Mouse (Mus musculus) ES-Bruce4 (cell line): Measurements from ENCODE around the gene Abca12. TPM values are rescaled to one million over a fixed set of nuclear protein-coding genes. Genes with fewer than 3 reads are reported as not detected.

ENCODE experiments used
- H3K27ac ChIP-seq: 2 replicates; pipeline ENCODE4 v1.5.1; 2012; ENCODE audit warnings: low read length, inconsistent platforms; ENCODE audit not compliant: insufficient read depth
- H3K27me3 ChIP-seq: 2 replicates; pipeline ENCODE4 v1.6.1; 2012; ENCODE audit warnings: mild to moderate bottlenecking, low read length, inconsistent platforms; ENCODE audit not compliant: control insufficient read depth, poor library complexity, insufficient read depth, severe bottlenecking
- H3K36me3 ChIP-seq: 2 replicates; pipeline ENCODE4 v1.6.1; 2012; ENCODE audit warnings: inconsistent platforms, mild to moderate bottlenecking, low read length, moderate library complexity; ENCODE audit not compliant: control insufficient read depth, poor library complexity, insufficient read depth, severe bottlenecking
- H3K4me1 ChIP-seq: one replicate; pipeline ENCODE4 v1.8.1; 2011; ENCODE audit warnings: low read length; ENCODE audit not compliant: control insufficient read depth, insufficient read depth
- H3K4me3 ChIP-seq: 2 replicates; pipeline ENCODE4 v1.5.1; 2011; ENCODE audit warnings: low read depth, mild to moderate bottlenecking, low read length
- H3K9ac ChIP-seq: 2 replicates; pipeline ENCODE4 v1.6.1; 2012; ENCODE audit warnings: low read depth, mild to moderate bottlenecking, inconsistent platforms; ENCODE audit not compliant: poor library complexity, severe bottlenecking
- H3K9me3 ChIP-seq: replicated peaks from 2 replicates; pipeline ENCODE4 v1.6.1; 2012; ENCODE audit warnings: mild to moderate bottlenecking, low read length, inconsistent platforms; ENCODE audit not compliant: control insufficient read depth, poor library complexity, insufficient read depth, severe bottlenecking
- CTCF ChIP-seq: IDR thresholded peaks from one replicate; pipeline ENCODE4 v1.8.1; 2011; ENCODE audit warnings: low read depth, low read length
- EP300 ChIP-seq: IDR thresholded peaks from 2 replicates; pipeline ENCODE4 v1.6.1; 2011; ENCODE audit warnings: low read depth, low read length; ENCODE audit not compliant: insufficient read depth
- POLR2A ChIP-seq: IDR thresholded peaks from one replicate; pipeline ENCODE4 v1.8.1; 2011; ENCODE audit warnings: low read length; ENCODE audit not compliant: insufficient read depth
- polyA plus RNA-seq: library from polyadenylated mRNA; stranded (reverse); fragments of >200 nt; gene quantifications from 2 replicates; pipeline ENCODE4 v1.2.4, GENCODE M21; 2011; ENCODE audit warnings: low read depth; ENCODE audit not compliant: missing spikeins, insufficient read depth, insufficient read length

Abca12 gene
- polyA plus RNA-seq, 1 experiment, result 0.24 TPM

- no peaks in the 10 kb centered on the region for H3K36me3 ChIP-seq
- H3K4me3 ChIP-seq, result no peak overlapping the region
- no peaks in the 10 kb centered on the region for H3K4me1 ChIP-seq
- TF ChIP-seq EP300 (no peak), CTCF (no peak), POLR2A (no peak)
- no peaks in the 10 kb centered on the region for H3K27me3 ChIP-seq
- H3K9me3 ChIP-seq, result no peaks in the 10 kb centered on the region
- H3K9ac ChIP-seq, result no peak overlapping the region
- no peak overlapping the region for H3K27ac ChIP-seq
Measured at GRCm38 (mm10) chr1:71312171-71312570, 102.5 kb downstream of the Abca12 start.

DNA sequence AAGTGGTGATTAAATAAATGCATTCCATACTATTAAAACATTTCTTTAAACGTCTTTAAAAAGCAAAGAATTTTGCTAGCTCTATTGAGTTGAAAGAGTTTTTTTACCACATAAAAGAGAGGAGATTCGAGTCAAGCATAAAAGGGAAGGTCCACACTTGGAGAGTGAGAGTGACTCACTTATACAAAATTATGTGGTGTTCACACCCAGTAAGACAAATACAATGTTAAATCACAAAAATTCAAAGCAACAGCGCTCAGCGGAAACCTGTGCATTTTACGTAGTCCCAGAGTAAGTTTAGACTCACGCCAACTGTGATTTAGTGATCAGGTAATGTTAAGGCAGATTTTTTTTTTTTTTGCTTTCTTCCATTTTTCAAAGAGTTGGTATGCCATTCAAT is 104.1 kb downstream of the Abca12 start:
- H3K4me1 ChIP-seq, result no peaks in the 10 kb centered on the region
- H3K4me3 ChIP-seq, result no peak overlapping the region
- H3K27ac ChIP-seq, result no peak overlapping the region
- TF ChIP-seq CTCF (no peak), EP300 (no peak), POLR2A (no peak)
- no peaks in the 10 kb centered on the region for H3K27me3 ChIP-seq
- H3K9ac ChIP-seq, result no peak overlapping the region
- H3K9me3 ChIP-seq, result no peaks in the 10 kb centered on the region
- H3K36me3 ChIP-seq, result no peaks in the 10 kb centered on the region

DNA sequence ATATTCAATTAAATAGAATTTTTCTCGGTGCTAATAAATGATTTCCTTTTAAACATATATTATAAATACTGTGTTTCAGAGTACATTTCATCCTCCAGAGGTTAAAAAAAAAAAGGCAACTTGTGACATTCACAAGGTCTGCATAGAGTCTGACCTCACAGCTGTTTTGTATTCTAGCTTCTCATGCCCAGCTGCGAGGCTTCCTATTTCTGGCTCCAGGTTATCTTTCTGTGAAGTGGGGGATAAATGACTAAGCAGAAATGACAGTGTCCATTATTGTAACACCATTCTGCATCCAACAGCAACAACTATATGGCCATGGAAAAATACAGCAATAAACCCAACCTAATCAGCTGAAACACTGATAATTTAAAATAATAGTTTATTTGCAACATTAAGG is 107.3 kb downstream of the Abca12 start:
- Histone ChIP-seq H3K4me1 (no peaks in the 10 kb centered on the region), H3K36me3 (no peaks in the 10 kb centered on the region)
- no peak for TF ChIP-seq CTCF
- TF ChIP-seq EP300, result no peak
- no peak for TF ChIP-seq POLR2A

DNA sequence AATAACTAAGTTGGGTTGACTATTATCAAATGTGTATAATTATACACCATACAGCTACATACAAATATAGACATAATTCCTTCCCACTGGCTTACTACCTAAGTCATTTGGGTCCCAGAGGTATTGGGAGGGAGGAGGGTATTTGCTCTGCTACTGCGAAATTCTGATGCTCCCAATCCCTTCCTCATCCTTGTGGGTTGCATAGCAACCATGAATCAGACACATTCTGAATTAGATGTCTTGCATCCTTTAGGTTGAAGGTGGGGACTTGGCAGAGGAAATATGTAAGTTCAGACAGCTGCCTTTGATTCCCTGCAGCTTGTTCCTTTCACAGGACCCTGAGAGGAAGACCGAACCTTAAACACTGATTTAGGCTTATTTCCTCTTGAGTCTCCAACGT is 108.5 kb downstream of the Abca12 start:
- no peaks in the 10 kb centered on the region for H3K4me1 ChIP-seq

More for the DNA sequence above, 107.3 kb downstream of the Abca12 start:
- Histone ChIP-seq H3K9ac (no peak overlapping the region), H3K27me3 (no peaks in the 10 kb centered on the region), H3K27ac (no peak overlapping the region), H3K9me3 (no peaks in the 10 kb centered on the region; the same call in 1 of the 2 replicates), H3K4me3 (no peak overlapping the region)

GRCm38 (mm10) chr1:71304588-71304987 is 110.1 kb downstream of the Abca12 start:
- Histone ChIP-seq H3K36me3 (no peaks in the 10 kb centered on the region), H3K4me1 (no peaks in the 10 kb centered on the region), H3K9me3 (no peaks in the 10 kb centered on the region; the same call in 1 of the 2 replicates), H3K9ac (no peak overlapping the region), H3K27me3 (no peaks in the 10 kb centered on the region), H3K4me3 (no peak overlapping the region), H3K27ac (no peak overlapping the region)
- TF ChIP-seq CTCF (no peak), EP300 (no peak), POLR2A (no peak)

More for the DNA sequence above, 108.5 kb downstream of the Abca12 start:
- no peak overlapping the region for H3K4me3 ChIP-seq
- no peaks in the 10 kb centered on the region; the same call in 1 of the 2 replicates for H3K9me3 ChIP-seq
- H3K27ac ChIP-seq, result no peak overlapping the region
- TF ChIP-seq POLR2A, result no peak
- no peak for TF ChIP-seq EP300
- no peak for TF ChIP-seq CTCF
- H3K9ac ChIP-seq, result no peak overlapping the region
- H3K27me3 ChIP-seq, result no peaks in the 10 kb centered on the region
- H3K36me3 ChIP-seq, result no peaks in the 10 kb centered on the region

DNA sequence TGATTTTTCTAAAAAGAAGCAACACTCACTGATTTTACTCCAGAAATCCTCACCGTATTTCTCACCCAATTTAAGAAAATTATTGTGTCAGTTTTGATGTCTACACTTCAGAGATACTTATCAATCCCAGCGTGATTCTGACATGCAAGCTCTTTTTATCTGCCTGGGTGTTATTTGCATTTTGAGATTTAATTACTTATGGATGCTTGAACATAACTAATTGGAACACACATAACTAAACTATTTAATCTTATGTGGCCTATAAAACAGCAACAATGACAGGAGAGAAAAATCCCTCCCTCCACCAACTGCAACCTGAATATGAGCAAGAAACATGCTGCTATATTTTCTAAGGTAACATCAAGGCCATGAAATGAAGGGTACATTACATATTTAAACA is 117.7 kb downstream of the Abca12 start:
- no peaks in the 10 kb centered on the region for H3K4me1 ChIP-seq
- H3K36me3 ChIP-seq, result no peaks in the 10 kb centered on the region
- no peak for TF ChIP-seq CTCF
- H3K4me3 ChIP-seq, result no peak overlapping the region
- no peak overlapping the region for H3K27ac ChIP-seq
- H3K9me3 ChIP-seq, result no peaks in the 10 kb centered on the region
- H3K9ac ChIP-seq, result no peak overlapping the region
- no peaks in the 10 kb centered on the region for H3K27me3 ChIP-seq
